Mouse (Mus musculus) kidney, postnatal 36 days (tissue): ENCODE measurements around the gene Scn8a.
"Not testable (repeated sequence)": the region's sequence is repeated elsewhere in the genome, so short reads cannot be mapped to it uniquely, and the experiment has no call there.

Source experiments
- DNase-seq, 2 experiments: peaks; one replicate each; pipeline ENCODE4 v3.0.0; 2021 to 2022; ENCODE audit warnings: mixed read lengths in 2 of 2

Scn8a gene

GRCm38 (mm10) chr15:100869558-100869957, at the start of gene Scn8a:
Gene Scn8a, plus strand, starts transcription at chr15:100869858.
- no peak for DNase-seq

DNA sequence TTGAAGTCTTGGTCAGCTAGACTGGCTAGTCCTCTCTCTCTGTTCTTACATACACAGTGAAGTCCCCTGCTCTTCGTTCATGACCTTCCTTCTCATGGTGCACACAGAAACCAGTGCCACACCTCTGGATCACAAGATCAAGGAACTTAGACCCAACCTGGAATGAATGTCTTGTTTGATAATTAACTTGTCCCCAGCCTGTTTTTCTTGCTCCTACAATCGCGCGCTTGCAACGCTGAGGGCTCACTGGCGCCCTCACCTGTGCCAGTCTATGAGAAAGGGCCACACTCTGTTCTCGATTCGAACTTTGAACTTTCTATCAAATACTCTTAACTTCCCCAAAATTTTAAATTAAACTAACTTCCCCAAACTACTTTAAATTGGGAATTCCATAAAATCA, 47.8 kb upstream of the Scn8a start:
- peak; percentile 78 to 80 for DNase-seq

DNA sequence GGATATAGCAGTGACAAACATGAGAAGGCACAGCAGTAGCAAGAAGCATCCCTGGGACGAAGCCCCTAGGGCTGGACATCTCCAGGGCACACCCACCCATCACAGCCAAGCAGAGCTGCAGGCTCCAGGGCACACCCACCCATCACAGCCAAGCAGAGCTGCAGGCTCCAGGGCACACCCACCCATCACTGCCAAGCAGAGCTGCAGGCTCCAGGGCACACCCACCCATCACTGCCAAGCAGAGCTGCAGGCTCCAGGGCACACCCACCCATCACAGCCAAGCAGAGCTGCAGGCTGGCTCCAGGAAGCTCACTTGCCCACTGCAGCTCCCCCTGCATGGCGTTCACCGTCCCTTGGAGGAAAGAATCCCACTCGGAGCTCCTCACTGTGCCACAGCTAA, 47.3 kb upstream of the Scn8a start:
- not testable (repeated sequence) for DNase-seq

DNA sequence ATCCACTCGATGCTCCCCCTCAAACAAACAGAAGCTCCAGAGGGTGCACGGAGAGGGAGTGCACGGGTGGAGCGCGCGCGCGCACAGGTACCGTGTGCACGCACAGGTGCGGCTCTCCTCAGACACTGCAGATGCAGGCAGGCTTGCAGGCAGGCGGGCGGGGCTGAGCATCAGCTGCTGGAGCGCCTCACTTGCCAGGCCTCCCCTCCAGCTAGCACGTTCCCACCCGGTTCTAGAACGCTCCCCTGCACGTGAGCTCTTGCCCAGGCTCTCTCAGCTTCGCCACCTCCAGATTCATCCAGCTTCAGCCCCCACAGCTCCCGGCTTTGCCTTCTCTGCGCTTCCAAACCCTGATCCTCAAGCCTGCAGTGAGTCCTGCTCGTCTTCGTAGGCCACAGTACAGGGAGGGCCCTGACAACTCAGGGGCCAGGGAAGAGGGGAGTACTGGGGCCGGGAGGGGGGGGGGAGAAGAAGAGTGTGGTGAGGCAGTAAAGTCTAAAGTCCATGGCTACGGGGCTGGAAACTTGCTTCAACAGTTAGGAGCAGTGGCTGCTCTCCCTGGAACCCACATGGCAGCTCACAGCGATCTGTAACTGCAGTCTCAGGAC, 44.3 kb upstream of the Scn8a start:
- DNase-seq, result peak in 1 of 2 experiments; percentile 15

- no peak for DNase-seq
Measured at GRCm38 (mm10) chr15:100826076-100826475, 43.6 kb upstream of the Scn8a start.

- DNase-seq, result no peak
Measured at GRCm38 (mm10) chr15:100829775-100830174, 39.9 kb upstream of the Scn8a start.

- DNase-seq, result peak in 1 of 2 experiments; percentile 29
Measured at GRCm38 (mm10) chr15:100830682-100831081, 39.0 kb upstream of the Scn8a start.

- DNase-seq, result no peak
Measured at GRCm38 (mm10) chr15:100832144-100832543, 37.5 kb upstream of the Scn8a start.

- DNase-seq, result no peak
Measured at GRCm38 (mm10) chr15:100832784-100833183, 36.9 kb upstream of the Scn8a start.

DNA sequence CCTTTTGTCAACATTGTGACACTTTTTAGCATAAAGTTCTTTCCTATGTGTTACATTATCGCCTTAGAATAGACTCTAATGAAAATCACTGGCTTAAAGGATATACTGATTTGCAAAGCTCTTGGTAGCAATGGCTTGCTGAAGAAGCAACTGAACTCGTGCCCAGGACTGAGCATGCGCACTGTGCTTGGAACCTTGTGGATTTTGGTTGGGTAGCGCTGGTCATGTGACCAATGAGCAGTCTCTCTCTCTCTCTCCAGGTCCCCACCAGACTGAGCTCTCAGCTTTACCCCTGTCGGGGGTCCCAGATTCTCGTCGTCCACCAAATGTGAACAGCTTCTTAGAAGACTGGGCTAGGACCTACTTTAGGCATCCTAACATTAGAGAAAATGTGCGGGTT, 32.9 kb upstream of the Scn8a start:
- DNase-seq, result no peak

DNA sequence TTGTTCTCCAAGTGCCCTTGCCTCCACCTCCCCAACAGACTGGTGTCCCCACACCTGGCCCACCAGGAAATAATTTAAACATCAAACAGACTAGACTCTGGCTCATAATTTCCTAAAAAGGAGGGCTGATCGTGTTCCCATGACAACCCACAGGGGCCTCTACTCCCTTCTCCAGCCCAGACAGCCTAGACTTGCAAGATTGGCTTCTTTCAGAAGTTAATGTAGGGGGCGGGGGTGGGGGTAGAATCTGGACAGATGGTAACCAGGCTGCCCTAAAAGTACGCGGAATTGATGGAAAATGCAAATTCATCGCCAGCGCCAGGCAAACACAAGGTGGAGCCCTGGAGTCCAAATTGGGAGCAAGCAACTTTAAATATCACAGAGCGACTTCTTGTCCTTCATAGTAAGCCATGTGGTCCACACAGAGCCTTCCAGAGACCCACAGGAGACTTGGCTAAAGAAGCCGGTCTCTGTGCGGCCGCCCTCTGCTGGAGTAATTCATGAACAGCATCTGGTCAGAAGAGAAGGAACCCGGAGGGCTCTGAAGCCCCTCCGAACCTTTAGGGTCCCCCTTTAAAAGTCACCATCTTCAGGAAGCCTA, 31.0 kb upstream of the Scn8a start:
- peak; percentile 51 to 78 for DNase-seq

- no peak for DNase-seq
Measured at GRCm38 (mm10) chr15:100844336-100844735, 25.3 kb upstream of the Scn8a start.

GRCm38 (mm10) chr15:100845049-100845879, 24.4 kb upstream of the Scn8a start:
- DNase-seq, result peak; percentile 31 to 46

GRCm38 (mm10) chr15:100847193-100847592, 22.5 kb upstream of the Scn8a start:
- no peak for DNase-seq

DNA sequence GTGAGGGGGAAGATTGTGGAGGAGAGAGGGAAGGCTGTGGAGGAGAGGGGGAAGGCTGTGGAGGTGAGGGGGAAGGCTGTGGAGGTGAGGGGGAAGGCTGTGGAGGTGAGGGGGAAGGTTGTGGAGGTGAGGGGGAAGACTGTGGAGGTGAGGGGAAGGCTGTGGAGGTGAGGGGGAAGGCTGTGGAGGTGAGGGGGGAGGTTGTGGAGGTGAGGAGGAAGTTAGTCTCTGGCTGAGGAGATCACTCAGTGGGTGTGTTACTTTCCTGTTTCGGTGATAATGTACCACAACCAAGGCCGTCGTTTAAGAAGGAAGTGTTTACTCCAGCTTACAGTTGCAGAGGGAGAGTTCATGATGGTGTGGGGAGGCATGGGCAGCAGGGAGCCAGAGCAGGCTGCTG, 12.1 kb upstream of the Scn8a start:
- no peak for DNase-seq

- no peak for DNase-seq
Measured at GRCm38 (mm10) chr15:100860856-100861255, 8.8 kb upstream of the Scn8a start.

GRCm38 (mm10) chr15:100865556-100865955, 4.1 kb upstream of the Scn8a start:
- no peak for DNase-seq

- peak in 1 of 2 experiments; percentile 64 for DNase-seq
Measured at GRCm38 (mm10) chr15:100870001-100870774, 530 bp downstream of the Scn8a start.

GRCm38 (mm10) chr15:100870775-100871106, 1.1 kb downstream of the Scn8a start:
- peak in 1 of 2 experiments; percentile 23 for DNase-seq

DNA sequence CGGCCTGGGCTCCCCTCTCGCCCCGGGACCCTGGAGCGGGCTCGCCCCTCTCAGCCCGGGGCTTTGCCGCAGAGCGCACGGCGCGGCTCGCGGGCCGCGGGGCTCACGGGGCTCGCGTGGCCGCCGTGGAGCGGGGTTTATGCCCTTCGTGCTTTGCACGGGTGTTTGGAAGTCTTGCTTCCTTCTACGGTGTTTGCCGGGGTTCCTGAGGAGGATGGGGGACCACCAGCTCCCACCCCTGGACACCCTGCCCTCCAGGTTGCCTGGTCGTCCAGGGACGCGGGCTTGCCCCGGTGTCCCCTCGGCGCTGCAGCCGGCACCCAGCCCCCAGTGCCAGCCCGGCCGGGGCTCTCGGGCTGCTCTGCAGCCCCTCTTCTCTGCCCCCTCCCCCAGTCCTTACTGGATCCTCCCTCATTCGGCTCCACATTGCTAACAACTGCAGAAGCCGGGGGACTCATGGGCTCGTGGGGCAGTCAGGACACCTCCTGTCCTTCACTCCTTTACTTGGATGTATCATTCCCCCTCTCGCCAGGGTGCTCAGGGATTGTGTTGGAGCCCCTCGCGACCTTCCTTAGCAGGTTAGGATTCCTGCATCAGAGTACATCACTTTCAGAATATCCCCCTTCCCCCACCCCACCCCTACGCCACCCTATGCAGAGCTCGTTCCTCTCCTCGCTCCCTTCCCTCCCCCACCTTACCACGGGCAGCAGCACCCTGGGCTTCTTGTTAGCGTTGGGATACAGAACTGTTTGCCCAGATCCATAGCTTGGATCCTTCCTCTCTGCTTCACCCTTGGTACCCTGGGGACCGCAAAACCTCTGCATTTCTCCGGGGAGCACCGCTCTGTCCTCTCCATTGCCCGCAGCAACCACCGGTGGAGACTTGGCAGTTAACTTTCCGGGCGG, 1.7 kb downstream of the Scn8a start:
- DNase-seq, result no peak

DNA sequence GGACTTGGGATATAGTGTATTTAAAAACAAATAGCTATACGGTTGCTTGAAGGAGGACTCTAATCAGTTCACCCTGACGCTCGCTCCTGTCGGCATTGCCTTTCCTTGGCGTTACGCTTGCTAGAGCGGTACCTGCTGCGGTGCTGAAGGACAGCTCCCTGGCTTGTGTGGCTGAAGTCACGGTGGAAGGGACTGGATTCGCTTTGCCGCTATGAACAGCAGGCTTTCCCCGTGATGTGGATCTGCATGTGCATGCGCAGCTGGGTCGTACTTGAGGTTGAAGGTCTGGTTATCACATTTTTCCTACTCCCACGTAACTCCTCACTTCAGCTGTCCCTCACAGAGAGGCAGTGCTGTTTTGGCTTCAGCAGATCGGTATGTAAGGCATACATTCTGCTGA, 3.5 kb downstream of the Scn8a start:
- peak; percentile 83 to 94 for DNase-seq

- no peak for DNase-seq
Measured at GRCm38 (mm10) chr15:100879073-100879472, 9.4 kb downstream of the Scn8a start.
